Mouse (Mus musculus): ENCODE data around the gene Nfe2.
A peak's percentile ranks its signal among the peaks of the same experiment; 100 is the strongest.

Gene Nfe2

DNA sequence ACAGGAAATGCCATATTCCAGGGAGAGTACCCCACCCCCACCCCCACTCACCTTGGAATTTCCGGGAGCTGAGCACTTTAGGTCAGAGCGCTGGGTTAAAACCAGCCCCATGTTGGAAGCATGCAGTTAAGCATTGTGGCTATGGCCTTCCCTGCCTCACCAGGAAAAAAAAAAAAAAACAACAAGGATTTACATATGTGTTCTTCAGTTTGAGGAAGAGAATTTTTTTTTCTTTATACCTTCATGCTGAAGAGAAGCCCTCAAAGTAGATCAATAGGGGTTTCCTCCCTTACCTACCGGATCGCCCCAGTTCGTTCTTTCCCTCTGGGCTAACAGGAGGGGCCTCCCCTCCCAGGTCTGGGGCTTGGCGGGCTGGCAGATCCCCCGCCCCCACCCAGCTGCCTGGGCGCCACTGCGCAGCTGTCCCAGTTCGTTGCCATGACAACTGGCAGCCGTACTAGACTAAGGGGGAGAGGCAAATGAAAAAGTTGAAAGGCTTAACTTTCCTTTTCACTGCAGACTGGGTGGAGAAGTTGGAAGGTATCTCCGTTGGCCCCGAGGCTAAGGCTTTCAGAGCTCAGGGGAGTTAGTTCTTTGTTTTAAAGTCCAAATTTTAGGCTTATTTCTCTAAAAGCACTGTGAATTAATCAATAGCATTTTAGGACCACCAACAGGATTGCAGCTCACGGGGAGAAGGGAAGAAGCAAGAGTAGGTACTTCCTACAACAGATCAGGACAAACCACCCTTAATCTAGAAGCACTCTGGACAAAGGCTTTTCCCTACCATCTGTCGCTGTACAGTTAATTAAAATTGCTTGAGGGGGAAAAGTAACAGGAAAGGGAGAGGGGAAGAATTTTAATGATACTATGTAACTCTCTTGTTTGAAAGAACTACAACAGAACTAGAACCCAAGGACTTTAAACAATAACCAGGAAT, 43.0 kb downstream of the Nfe2 start:
- DNase-seq (ENCODE audit: low spot score), result peak; percentile 91

GRCm38 (mm10) chr15:103214149-103214548, 44.1 kb downstream of the Nfe2 start:
- DNase-seq (ENCODE audit: low spot score), result no peak

DNA sequence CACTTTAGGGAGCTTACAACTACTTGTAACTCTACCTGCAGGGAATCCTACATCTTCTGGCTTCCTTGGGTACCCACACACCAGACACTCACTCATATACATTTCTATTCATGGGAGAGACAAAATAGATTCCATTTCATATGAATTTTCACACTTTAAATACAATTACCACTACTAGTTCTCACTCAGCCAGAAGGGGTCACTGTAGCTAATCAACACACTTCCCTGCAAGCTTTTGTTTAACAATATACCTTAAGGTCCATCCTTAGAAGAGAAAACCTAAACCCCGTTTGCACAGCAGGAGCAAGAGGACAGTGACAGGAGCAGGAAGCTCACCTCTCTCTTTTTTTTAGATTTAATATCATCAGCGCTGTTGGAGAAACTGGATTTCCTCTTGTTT, 53.0 kb downstream of the Nfe2 start:
- DNase-seq (ENCODE audit: low spot score), result no peak

- peak; percentile 64 for DNase-seq (ENCODE audit: low spot score)
These were observed 56.0 kb downstream of the Nfe2 start for GRCm38 (mm10) chr15:103202088-103202793.
